Comparison of ENCODE assay signal across 8 mouse cellular contexts in genomic region chr10:99263419-99264221, GRCm38 (mm10). TPM values are rescaled to one million over a fixed set of nuclear protein-coding genes. Genes with fewer than 3 reads are reported as not detected.
A peak's percentile ranks its signal among the peaks of the same experiment; 100 is the strongest.
DNase-seq lines count a peak whose midpoint lies in the region; ATAC-seq and TF ChIP-seq lines count a peak whose summit lies in the region.

No protein-coding gene starts in this region.

- TF ChIP-seq POLR2A in embryonic fibroblast, embryonic 13.5 days (IDR thresholded peaks at IDR 0.05; ENCODE audit: low read depth, low read length): no peak; the same call in 1 of the 2 replicates
- TF ChIP-seq POLR2A in limb, embryonic 14.5 days (IDR thresholded peaks at IDR 0.05; ENCODE audit: borderline replicate concordance, extremely low read depth, insufficient read depth, insufficient read length): no peak; the same call in 1 of the 2 replicates
- TF ChIP-seq POLR2A in myocyte (IDR thresholded peaks at IDR 0.05; ENCODE audit: insufficient read length, low read depth): peak; percentile 60

- H3K4me2 ChIP-seq in hindbrain, embryonic 16.5 days (ENCODE audit: low read length): peak overlapping the region; percentile 92
- peak overlapping the region; percentile 94 for H3K4me2 ChIP-seq in limb, embryonic 14.5 days (replicated peaks; ENCODE audit: low read depth, low read length, severe bottlenecking)
- H3K4me2 ChIP-seq in myocyte (ENCODE audit: low read depth): peak overlapping the region; percentile 77

- WGBS in hindbrain, embryonic 16.5 days: under 1% methylated on average over 66 of the region's 66 CpGs
- WGBS in limb, embryonic 14.5 days: under 1% methylated on average over 66 of the region's 66 CpGs

- no peaks in the 10 kb centered on the region for H3K27me3 ChIP-seq in hindbrain, embryonic 16.5 days (replicated peaks; ENCODE audit: control insufficient read depth, insufficient read depth, low read length)
- H3K27me3 ChIP-seq in limb, embryonic 14.5 days (ENCODE audit: control insufficient read depth, insufficient read depth, low read length): no peaks in the 10 kb centered on the region
- H3K27me3 ChIP-seq in myocyte (ENCODE audit: control insufficient read depth, insufficient read depth, insufficient read length): no peaks in the 10 kb centered on the region

- H3K9ac ChIP-seq in hindbrain, embryonic 16.5 days (ENCODE audit: low read depth, low read length): peak overlapping the region; percentile 73
- H3K9ac ChIP-seq in limb, embryonic 14.5 days (ENCODE audit: low read depth, low read length, severe bottlenecking): peak overlapping the region; percentile 85

- ATAC-seq in hindbrain, embryonic 16.5 days: peak; percentile 50
- ATAC-seq in limb, embryonic 14.5 days (ENCODE audit: low FRiP score, low read depth): peak; percentile 11; the same call in 1 of the 2 replicates

- H3ac ChIP-seq in myocyte (ENCODE audit: control insufficient read depth, insufficient read length): peak overlapping the region; percentile 72

- peak overlapping the region; percentile 84 for H3K4me3 ChIP-seq in embryonic fibroblast, embryonic 13.5 days (ENCODE audit: insufficient read depth, low read length)
- peak overlapping the region; percentile 60 for H3K4me3 ChIP-seq in hindbrain, embryonic 16.5 days (ENCODE audit: low read length)
- H3K4me3 ChIP-seq in limb, embryonic 14.5 days (replicated peaks; ENCODE audit: low read length): peak overlapping the region; percentile 73
- peak overlapping the region; percentile 95 for H3K4me3 ChIP-seq in myocyte

- peak; percentile 42 for DNase-seq in gastrocnemius, postnatal 10 days
- no peak for DNase-seq in gastrocnemius, adult 18-20 months (ENCODE audit: low spot score)
- peak; percentile 45 for DNase-seq in T-cell, adult 2 months (ENCODE audit: low spot score)
- peak; percentile 25 for DNase-seq in limb, embryonic 14.5 days (ENCODE audit: low spot score)
- peak; percentile 49 to 50 for DNase-seq in thymus, postnatal 10 days (ENCODE audit: low spot score in 2 of 2)

- H3K9me3 ChIP-seq in hindbrain, embryonic 16.5 days (ENCODE audit: control insufficient read depth, low read length): no peaks in the 10 kb centered on the region
- H3K9me3 ChIP-seq in limb, embryonic 14.5 days (ENCODE audit: control insufficient read depth, low read length): no peaks in the 10 kb centered on the region

- TF ChIP-seq CTCF in embryonic fibroblast, embryonic 13.5 days (IDR thresholded peaks at IDR 0.05; ENCODE audit: borderline replicate concordance, insufficient read depth, low read length): no peak

- no peaks in the 10 kb centered on the region for H3K36me3 ChIP-seq in hindbrain, embryonic 16.5 days (ENCODE audit: control insufficient read depth, insufficient read depth, low read length)
- peaks cover 8% of the 10 kb centered on the region for H3K36me3 ChIP-seq in limb, embryonic 14.5 days (ENCODE audit: control insufficient read depth, insufficient read depth, low read length)
- H3K36me3 ChIP-seq in myocyte (ENCODE audit: control insufficient read depth, insufficient read depth): peaks cover 16% of the 10 kb centered on the region

- H3K27ac ChIP-seq in embryonic fibroblast, embryonic 13.5 days (ENCODE audit: insufficient read depth, low read length): peak overlapping the region; percentile 75
- H3K27ac ChIP-seq in hindbrain, embryonic 16.5 days (ENCODE audit: low read depth, low read length): peak overlapping the region; percentile 84
- H3K27ac ChIP-seq in limb, embryonic 14.5 days (replicated peaks; ENCODE audit: low read depth, low read length): peak overlapping the region; percentile 96

- peaks cover 4% of the 10 kb centered on the region; the same call in 1 of the 2 replicates for H3K4me1 ChIP-seq in embryonic fibroblast, embryonic 13.5 days (ENCODE audit: control insufficient read depth, insufficient read depth, low read length)
- peaks cover 9% of the 10 kb centered on the region for H3K4me1 ChIP-seq in hindbrain, embryonic 16.5 days (ENCODE audit: control insufficient read depth, insufficient read depth, low read depth, low read length)
- H3K4me1 ChIP-seq in limb, embryonic 14.5 days (ENCODE audit: control insufficient read depth, insufficient read depth, low read length): peaks cover 24% of the 10 kb centered on the region

- peaks cover 51% of the 10 kb centered on the region for H3K79me2 ChIP-seq in myocyte (ENCODE audit: control insufficient read depth, insufficient read depth)

TF ChIP-seq in myocyte, 11 proteins besides CTCF, POLR2A, EP300 and RAD21:
- peak in 1 of 3 experiments; percentile 3 for TF ChIP-seq MYOG (IDR thresholded peaks at IDR 0.05; ENCODE audit: control insufficient read depth in 1 of 3, insufficient read depth in 1 of 3, insufficient read length in 2 of 3, low read depth in 2 of 3)
- TF ChIP-seq CEBPB (IDR thresholded peaks at IDR 0.05; ENCODE audit: insufficient read depth, poor library complexity, severe bottlenecking): no peak
- TF ChIP-seq REST (IDR thresholded peaks at IDR 0.05; ENCODE audit: insufficient read depth, insufficient read length): no peak
- TF ChIP-seq SRF (IDR thresholded peaks at IDR 0.05; ENCODE audit: control insufficient read depth, insufficient read length, low read depth): no peak
- no peak for TF ChIP-seq POLR2AphosphoS2 (IDR thresholded peaks at IDR 0.05; ENCODE audit: insufficient read length, low read depth)
- TF ChIP-seq MAX (IDR thresholded peaks at IDR 0.05; ENCODE audit: low read depth): no peak
- no peak for TF ChIP-seq E2F4 (IDR thresholded peaks at IDR 0.05; ENCODE audit: insufficient read depth)
- TF ChIP-seq TCF12 (IDR thresholded peaks at IDR 0.05; ENCODE audit: insufficient read depth, poor library complexity, severe bottlenecking): no peak
- TF ChIP-seq MYOD1 (IDR thresholded peaks at IDR 0.05; ENCODE audit: control insufficient read depth in 1 of 3, insufficient read length in 2 of 3, low read depth in 2 of 3): peak in 1 of 3 experiments; percentile 33
- TF ChIP-seq USF1 (IDR thresholded peaks at IDR 0.05; ENCODE audit: low read depth): no peak
- no peak for TF ChIP-seq TCF3 (IDR thresholded peaks at IDR 0.05; ENCODE audit: insufficient read length, low read depth)

RNA-seq across cellular contexts. Expression of gene Dusp6, which starts 0.6 kb away (rescaled TPM):
- 10 to 100 TPM; 30.9 to 39.0 TPM for total RNA-seq in gastrocnemius, postnatal 10 days (2021)
- 10 to 100 TPM in 1 of 2 experiments, 1 to 10 TPM in 1; 7.2 to 12.4 TPM for total RNA-seq in gastrocnemius, adult 18-20 months (2021)
- polyA plus RNA-seq in embryonic fibroblast, embryonic 13.5 days (2011; ENCODE audit: insufficient read length, low read depth, missing spikeins): 23.2 and 41.3 TPM in 2 replicates
- 35.2 and 37.0 TPM in 2 replicates for polyA plus RNA-seq in hindbrain, embryonic 16.5 days (2015; fragmentation: Nextera tagmentation; extraction: Ambion mirVana)
- polyA plus RNA-seq in limb, embryonic 14.5 days (2012; rRNA removed): 60.2 and 78.3 TPM in 2 replicates
- polyA plus RNA-seq in limb, embryonic 14.5 days (2014; fragmentation: Nextera tagmentation; extraction: Ambion mirVana): 64.7 and 67.7 TPM in 2 replicates
- polyA plus RNA-seq in myocyte (2012; fragmentation: generic; extraction: Trizol): 21.6 TPM
